Mouse (Mus musculus): ENCODE data around the gene Keap1. TPM values are rescaled to one million over a fixed set of nuclear protein-coding genes. Genes with fewer than 3 reads are reported as not detected.

Keap1 gene
- polyA plus RNA-seq, 1 experiment from 2014 or later, result 47.1 TPM

DNA sequence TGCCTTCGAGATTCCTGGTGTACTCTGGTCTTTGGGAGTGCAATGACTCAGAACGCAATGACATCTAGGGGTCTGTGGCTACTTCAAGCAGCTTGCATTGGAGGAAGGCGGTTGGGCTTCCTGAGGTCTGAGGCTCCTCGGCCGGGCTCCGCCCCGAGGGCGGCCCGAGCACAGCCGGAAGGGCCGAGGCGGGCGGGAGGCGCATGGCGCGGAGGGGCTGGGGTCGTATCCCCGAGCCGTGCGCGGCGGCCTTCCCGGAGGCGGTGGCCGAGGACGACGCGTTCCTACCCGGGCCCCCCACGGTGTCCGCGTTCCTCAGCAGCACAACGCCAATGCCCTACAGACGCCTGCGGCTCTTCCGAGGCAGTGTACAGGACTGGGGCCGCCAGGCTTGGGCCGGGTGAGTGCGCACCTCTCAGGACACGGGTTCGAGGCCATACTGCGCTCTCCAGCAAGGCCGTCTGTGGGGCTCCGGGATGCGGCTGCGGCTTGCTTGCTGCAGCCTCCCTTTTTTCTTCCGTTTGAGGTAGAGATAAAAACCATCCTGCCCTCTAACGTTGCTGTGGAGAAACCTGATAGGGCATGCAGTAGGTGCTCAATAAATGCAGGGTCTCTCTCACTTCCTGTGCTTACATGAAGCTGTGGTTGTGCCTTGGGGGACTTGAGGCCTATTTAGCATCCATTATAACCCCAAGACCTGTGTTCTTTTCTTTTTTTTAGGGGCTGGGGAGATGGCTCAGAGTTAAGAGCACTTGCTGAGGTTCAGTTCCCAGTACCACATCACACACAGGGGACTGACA lies 57.5 kb downstream of the Keap1 start:
- H3K4me1 ChIP-seq, result peaks cover 19% of the 10 kb centered on the region
- H3K9me3 ChIP-seq (replicated peaks), result no peaks in the 10 kb centered on the region
- DNase-seq (ENCODE audit: low spot score), result peak; percentile 47
- H3K36me3 ChIP-seq, result no peaks in the 10 kb centered on the region
- 7% methylated on average over 48 of the region's 48 CpGs for WGBS
- H3K27me3 ChIP-seq (ENCODE audit: low read depth, poor library complexity, severe bottlenecking), result peaks cover 69% of the 10 kb centered on the region
- peak overlapping the region; percentile 30; the same call in 1 of the 2 replicates for H3K27ac ChIP-seq (replicated peaks)
- peak overlapping the region; percentile 41 for H3K4me3 ChIP-seq

DNA sequence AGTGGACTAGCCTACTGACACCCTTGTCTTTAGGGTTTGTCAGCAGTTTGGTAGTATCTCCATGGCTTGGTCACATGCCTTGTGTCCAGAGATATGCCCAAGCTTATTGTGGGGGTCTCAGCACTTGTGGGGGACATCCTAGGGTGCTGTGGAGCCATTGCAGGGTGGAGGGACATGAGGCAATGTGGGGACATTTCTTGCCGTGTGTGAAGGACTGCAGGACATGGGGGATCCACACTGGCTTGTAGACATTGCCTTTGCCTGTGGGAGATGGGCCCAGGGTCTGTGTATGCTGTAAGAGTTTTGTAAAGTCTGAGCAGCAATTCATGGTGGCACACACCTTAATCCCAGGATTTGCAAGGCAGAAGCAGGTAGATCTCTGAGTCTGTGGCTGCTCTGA lies 58.3 kb downstream of the Keap1 start:
- no peaks in the 10 kb centered on the region for H3K9me3 ChIP-seq (replicated peaks)
- no peak for DNase-seq (ENCODE audit: low spot score)
- no peaks in the 10 kb centered on the region for H3K36me3 ChIP-seq
- peaks cover 61% of the 10 kb centered on the region for H3K27me3 ChIP-seq (ENCODE audit: low read depth, poor library complexity, severe bottlenecking)
- WGBS, result 69% methylated on average over 1 of the region's 1 CpGs
- H3K4me3 ChIP-seq, result no peak overlapping the region
- H3K4me1 ChIP-seq, result peaks cover 18% of the 10 kb centered on the region
- no peak overlapping the region for H3K27ac ChIP-seq (replicated peaks)

DNA sequence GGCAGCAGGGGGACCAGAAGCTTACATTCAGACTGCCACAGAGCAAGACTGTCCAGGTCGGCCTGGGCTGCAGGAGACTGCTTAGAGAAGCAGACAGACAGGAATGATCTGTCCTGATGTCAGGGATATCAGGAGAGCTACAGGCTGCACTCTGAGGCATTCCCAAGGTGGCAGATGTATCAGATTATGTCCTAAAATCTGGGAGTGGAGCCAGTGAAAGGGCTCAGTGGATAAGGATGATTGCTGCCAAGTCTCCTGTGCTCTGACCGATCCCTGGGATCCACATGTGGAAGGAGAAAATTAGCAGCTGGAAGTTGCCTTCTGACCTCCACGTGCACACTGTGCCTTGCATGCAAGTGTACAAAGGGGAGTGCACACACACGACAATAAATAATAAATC lies 58.8 kb downstream of the Keap1 start:
- H3K36me3 ChIP-seq, result no peaks in the 10 kb centered on the region
- no peak for DNase-seq (ENCODE audit: low spot score)
- H3K4me1 ChIP-seq, result peaks cover 16% of the 10 kb centered on the region
- peaks cover 57% of the 10 kb centered on the region for H3K27me3 ChIP-seq (ENCODE audit: low read depth, poor library complexity, severe bottlenecking)
- no peak overlapping the region for H3K27ac ChIP-seq (replicated peaks)
- 77% methylated on average over 4 of the region's 4 CpGs for WGBS
- H3K9me3 ChIP-seq (replicated peaks), result no peaks in the 10 kb centered on the region
- no peak overlapping the region for H3K4me3 ChIP-seq

Other genes starting within 250 kb of the Keap1 start
- gene Mrpl4, start 236.6 kb downstream of the Keap1 start, polyA plus RNA-seq (2016; fragmentation: Nextera tagmentation; extraction: Ambion mirVana), result 141 and 143 TPM in 2 replicates
- 4.5 and 4.9 TPM in 2 replicates for gene Icam1, start 223.4 kb downstream of the Keap1 start, polyA plus RNA-seq (2016; fragmentation: Nextera tagmentation; extraction: Ambion mirVana)
- 5.6 and 5.9 TPM in 2 replicates for gene Icam4, start 210.0 kb downstream of the Keap1 start, polyA plus RNA-seq (2016; fragmentation: Nextera tagmentation; extraction: Ambion mirVana)
- gene Icam5, start 207.3 kb downstream of the Keap1 start, polyA plus RNA-seq (2016; fragmentation: Nextera tagmentation; extraction: Ambion mirVana), result 0.05 TPM in 1 of 2 replicates, not detected in the other
- 0.91 and 1.2 TPM in 2 replicates for gene Zglp1, start 172.3 kb downstream of the Keap1 start, polyA plus RNA-seq (2016; fragmentation: Nextera tagmentation; extraction: Ambion mirVana)
- 1.0 and 1.3 TPM in 2 replicates for gene Gm49373, start 166.3 kb downstream of the Keap1 start, polyA plus RNA-seq (2016; fragmentation: Nextera tagmentation; extraction: Ambion mirVana)
- 57.1 and 66.7 TPM in 2 replicates for gene Fdx1l, start 165.7 kb downstream of the Keap1 start, polyA plus RNA-seq (2016; fragmentation: Nextera tagmentation; extraction: Ambion mirVana)
- gene Gm38431, start 147.4 kb downstream of the Keap1 start, polyA plus RNA-seq (2016; fragmentation: Nextera tagmentation; extraction: Ambion mirVana), result 3.4 and 3.9 TPM in 2 replicates
- gene Raver1, start 147.4 kb downstream of the Keap1 start, polyA plus RNA-seq (2016; fragmentation: Nextera tagmentation; extraction: Ambion mirVana), result 95.4 and 102 TPM in 2 replicates
- gene Tyk2, start 108.1 kb downstream of the Keap1 start, polyA plus RNA-seq (2016; fragmentation: Nextera tagmentation; extraction: Ambion mirVana), result 13.6 and 14.8 TPM in 2 replicates
- gene Cdc37, start 89.4 kb downstream of the Keap1 start, polyA plus RNA-seq (2016; fragmentation: Nextera tagmentation; extraction: Ambion mirVana), result 351 and 367 TPM in 2 replicates
- gene Pde4a, start 73.6 kb downstream of the Keap1 start, polyA plus RNA-seq (2016; fragmentation: Nextera tagmentation; extraction: Ambion mirVana), result 3.8 and 5.0 TPM in 2 replicates
- 0.10 and 0.11 TPM in 2 replicates for gene S1pr5, start 9.1 kb upstream of the Keap1 start, polyA plus RNA-seq (2016; fragmentation: Nextera tagmentation; extraction: Ambion mirVana)
- 48.6 and 49.9 TPM in 2 replicates for gene Atg4d, start 25.9 kb upstream of the Keap1 start, polyA plus RNA-seq (2016; fragmentation: Nextera tagmentation; extraction: Ambion mirVana)
- 16.2 and 21.0 TPM in 2 replicates for gene Kri1, start 48.6 kb upstream of the Keap1 start, polyA plus RNA-seq (2016; fragmentation: Nextera tagmentation; extraction: Ambion mirVana)
- 51.4 and 61.3 TPM in 2 replicates for gene Cdkn2d, start 52.0 kb upstream of the Keap1 start, polyA plus RNA-seq (2016; fragmentation: Nextera tagmentation; extraction: Ambion mirVana)
- 1.1 and 2.9 TPM in 2 replicates for gene Ap1m2, start 73.0 kb upstream of the Keap1 start, polyA plus RNA-seq (2016; fragmentation: Nextera tagmentation; extraction: Ambion mirVana)
- gene Slc44a2, start 81.3 kb upstream of the Keap1 start, polyA plus RNA-seq (2016; fragmentation: Nextera tagmentation; extraction: Ambion mirVana), result 65.8 and 72.2 TPM in 2 replicates
- gene Ilf3, start 128.5 kb upstream of the Keap1 start, polyA plus RNA-seq (2016; fragmentation: Nextera tagmentation; extraction: Ambion mirVana), result 295 and 321 TPM in 2 replicates
- 64.8 and 73.1 TPM in 2 replicates for gene Qtrt1, start 172.5 kb upstream of the Keap1 start, polyA plus RNA-seq (2016; fragmentation: Nextera tagmentation; extraction: Ambion mirVana)
- gene Dnm2, start 185.5 kb upstream of the Keap1 start, polyA plus RNA-seq (2016; fragmentation: Nextera tagmentation; extraction: Ambion mirVana), result 70.4 and 75.0 TPM in 2 replicates

Data from midbrain, embryonic 10.5 days (tissue).